Mouse (Mus musculus) embryo, embryonic 10.5 days (tissue): ENCODE results near the gene Mif4gd.
A peak's percentile ranks its signal among the peaks of the same experiment; 100 is the strongest.

ENCODE experiments used
- DNase-seq: peaks from one replicate; pipeline ENCODE4 v3.0.0-alpha.2; 2015; ENCODE audit warnings: low spot score

The Mif4gd gene

GRCm38 (mm10) chr11:115632862-115633261, 20.1 kb upstream of the Mif4gd start:
- DNase-seq = no peak

GRCm38 (mm10) chr11:115632247-115632646, 19.5 kb upstream of the Mif4gd start:
- DNase-seq = no peak

- DNase-seq = peak; percentile 70
These were observed 18.7 kb upstream of the Mif4gd start for GRCm38 (mm10) chr11:115631505-115631890.

GRCm38 (mm10) chr11:115630532-115631504, 18.0 kb upstream of the Mif4gd start:
- DNase-seq = no peak

- DNase-seq = no peak
These were observed 17.2 kb upstream of the Mif4gd start for GRCm38 (mm10) chr11:115629734-115630531.

- no peak for DNase-seq
These were observed 15.8 kb upstream of the Mif4gd start for GRCm38 (mm10) chr11:115628465-115629101.

- DNase-seq = peak; percentile 99
These were observed 15.1 kb upstream of the Mif4gd start, which contains the start of gene Slc25a19 for GRCm38 (mm10) chr11:115627705-115628464. Gene Slc25a19 (minus strand): TSS chr11:115628295.

- no peak for DNase-seq
These were observed 14.3 kb upstream of the Mif4gd start for GRCm38 (mm10) chr11:115626824-115627616.

- DNase-seq = no peak
These were observed 13.1 kb upstream of the Mif4gd start for GRCm38 (mm10) chr11:115625877-115626276.

GRCm38 (mm10) chr11:115623487-115624070, 10.8 kb upstream of the Mif4gd start:
- DNase-seq = no peak

GRCm38 (mm10) chr11:115619949-115620348, 7.2 kb upstream of the Mif4gd start:
- no peak for DNase-seq

GRCm38 (mm10) chr11:115618732-115619516, 6.2 kb upstream of the Mif4gd start:
- no peak for DNase-seq

- DNase-seq = no peak
These were observed 5.2 kb upstream of the Mif4gd start for GRCm38 (mm10) chr11:115618001-115618400.

GRCm38 (mm10) chr11:115616893-115617292, 4.1 kb upstream of the Mif4gd start:
- no peak for DNase-seq

- no peak for DNase-seq
These were observed 3.6 kb upstream of the Mif4gd start for GRCm38 (mm10) chr11:115616371-115616770.

GRCm38 (mm10) chr11:115615875-115616274, 3.1 kb upstream of the Mif4gd start:
- DNase-seq = no peak

GRCm38 (mm10) chr11:115615108-115615825, 2.5 kb upstream of the Mif4gd start:
- no peak for DNase-seq

GRCm38 (mm10) chr11:115614346-115615107, 1.8 kb upstream of the Mif4gd start:
- no peak for DNase-seq
